Mouse (Mus musculus) midbrain, embryonic 10.5 days (tissue): Measurements from ENCODE around the gene Lck. TPM values are rescaled to one million over a fixed set of nuclear protein-coding genes. Genes with fewer than 3 reads are reported as not detected.
"Not testable (repeated sequence)": the region's sequence is repeated elsewhere in the genome, so short reads cannot be mapped to it uniquely, and the experiment has no call there.

Source experiments
- DNase-seq: peaks from one replicate; pipeline ENCODE4 v3.0.0-alpha.2; 2017; ENCODE audit warnings: low spot score
- H3K27ac ChIP-seq: fragments of 300-500 bp; sonication (generic); replicated peaks from 2 replicates; pipeline ENCODE4 v1.5.1; 2016; ENCODE audit warnings: mild to moderate bottlenecking
- H3K27me3 ChIP-seq: fragments of 300-500 bp; sonication (generic); 2 replicates; pipeline ENCODE4 v1.6.1; 2016; ENCODE audit warnings: low read depth, mild to moderate bottlenecking; ENCODE audit not compliant: poor library complexity, severe bottlenecking
- H3K36me3 ChIP-seq: fragments of 300-500 bp; sonication (generic); 2 replicates; pipeline ENCODE4 v1.6.1; 2016; ENCODE audit warnings: mild to moderate bottlenecking, moderate library complexity
- H3K4me1 ChIP-seq: fragments of 300-500 bp; sonication (generic); 2 replicates; pipeline ENCODE4 v1.6.1; 2016
- H3K4me3 ChIP-seq: fragments of 300-500 bp; sonication (generic); 2 replicates; pipeline ENCODE4 v1.5.1; 2016; ENCODE audit warnings: mild to moderate bottlenecking, moderate library complexity
- H3K9me3 ChIP-seq: fragments of 300-500 bp; sonication (generic); replicated peaks from 2 replicates; pipeline ENCODE4 v1.6.1; 2016; ENCODE audit warnings: mild to moderate bottlenecking
- WGBS: fragments of 180-500 bp; shearing (Covaris S2); methylation state at CpG from one replicate; pipeline ENCODE4 v1.1.7; 2016; 5-methylcytosine and 5-hydroxymethylcytosine counted together
- polyA plus RNA-seq: library from polyadenylated mRNA; unstranded; fragments of >200 nt; fragmentation: Nextera tagmentation; extraction: Ambion mirVana; gene quantifications from 2 replicates; pipeline ENCODE4 v1.2.1, GENCODE M21; 2016

Gene Lck
- polyA plus RNA-seq, 1 experiment from 2014 or later = 7.2 TPM

DNA sequence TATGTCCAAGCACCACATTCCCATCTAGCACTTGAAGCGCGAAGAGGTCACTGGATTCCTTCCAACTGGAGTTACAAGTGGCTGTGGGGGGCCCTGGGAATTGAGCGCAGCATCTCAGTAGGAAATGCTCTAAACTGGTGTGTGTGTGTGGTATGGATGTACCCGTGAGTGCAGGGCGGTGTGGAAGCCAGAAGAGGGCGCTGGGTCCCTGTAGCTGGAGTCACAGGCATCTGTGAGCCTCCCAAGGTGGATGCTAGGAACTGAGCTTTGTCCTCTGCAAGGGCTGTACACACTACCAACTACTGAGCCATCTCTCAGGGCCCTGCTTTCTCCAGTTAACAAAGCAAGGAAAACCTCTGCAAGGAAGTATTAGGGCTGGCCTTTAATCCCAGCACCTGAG, 33.4 kb downstream of the Lck start:
- Histone ChIP-seq H3K27ac (no peak overlapping the region), H3K4me3 (no peak overlapping the region; the same call in 1 of the 2 replicates), H3K36me3 (peaks cover 59% of the 10 kb centered on the region), H3K27me3 (no peaks in the 10 kb centered on the region), H3K9me3 (no peaks in the 10 kb centered on the region), H3K4me1 (peaks cover 28% of the 10 kb centered on the region)
- DNase-seq = peak; percentile 22
- WGBS = 92% methylated on average over 6 of the region's 6 CpGs

DNA sequence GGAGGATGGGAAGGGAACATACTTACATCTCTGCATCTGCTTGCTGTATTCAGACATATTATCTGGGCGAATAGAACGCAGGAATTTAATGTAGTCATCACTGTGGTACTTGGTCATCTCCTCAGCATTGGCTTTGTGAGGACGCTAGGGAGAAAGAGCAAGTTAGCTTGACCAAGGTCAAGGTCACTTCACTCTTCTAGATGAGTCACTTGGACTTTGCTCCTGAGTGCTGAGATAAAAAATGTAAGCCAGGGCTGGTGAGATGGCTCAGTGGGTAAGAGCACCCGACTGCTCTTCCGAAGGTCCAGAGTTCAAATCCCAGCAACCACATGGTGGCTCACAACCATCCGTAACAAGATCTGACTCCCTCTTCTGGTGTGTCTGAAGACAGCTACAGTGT, 44.5 kb downstream of the Lck start:
- not testable (repeated sequence) for H3K27me3 ChIP-seq, DNase-seq, H3K4me3 ChIP-seq, H3K27ac ChIP-seq, H3K4me1 ChIP-seq, H3K9me3 ChIP-seq
- WGBS = 96% methylated on average over 6 of the region's 6 CpGs
- H3K36me3 ChIP-seq = peaks cover 99% of the 10 kb centered on the region

DNA sequence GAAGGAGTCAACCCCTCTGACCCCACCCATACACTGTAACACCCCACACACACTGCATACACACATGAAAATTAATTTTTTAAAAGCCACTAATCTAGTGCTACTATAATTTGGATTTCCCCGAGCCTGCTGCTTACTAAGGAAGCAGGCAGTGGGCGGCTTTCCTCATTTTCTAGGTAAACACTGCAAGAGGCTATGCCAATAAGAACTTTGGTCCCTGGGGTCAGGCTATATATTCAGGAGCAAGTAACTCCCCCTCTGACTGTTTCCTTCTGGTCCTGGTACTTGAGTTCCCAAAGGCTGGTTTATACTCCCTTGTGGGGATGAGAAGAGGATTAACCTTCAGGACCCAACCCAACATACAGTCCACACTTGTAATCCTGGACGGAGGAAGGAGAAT, 47.6 kb downstream of the Lck start:
- Histone ChIP-seq H3K27ac (no peak overlapping the region), H3K9me3 (no peaks in the 10 kb centered on the region), H3K36me3 (peaks cover 99% of the 10 kb centered on the region), H3K4me1 (no peaks in the 10 kb centered on the region), H3K27me3 (no peaks in the 10 kb centered on the region), H3K4me3 (no peak overlapping the region)
- DNase-seq = no peak
- WGBS = 86% methylated on average over 3 of the region's 3 CpGs

DNA sequence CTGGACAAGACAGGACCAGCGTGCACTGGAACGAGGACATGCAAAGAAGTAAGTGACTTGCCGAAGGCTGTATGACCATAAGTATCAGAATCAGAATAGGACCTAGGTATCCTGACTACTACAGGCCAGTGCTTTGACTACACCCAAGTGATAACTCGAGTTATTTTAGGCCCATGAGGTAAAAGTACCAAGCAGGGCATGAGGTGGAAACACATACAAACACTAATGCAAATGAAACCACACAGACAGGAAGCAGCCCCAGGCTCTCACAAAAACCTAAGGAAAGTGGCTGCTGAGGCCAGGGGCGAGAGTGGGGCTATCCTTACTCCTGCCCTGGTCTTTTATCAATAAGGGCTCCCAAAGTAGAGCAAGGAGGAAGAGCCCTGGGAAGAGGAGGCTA, 48.1 kb downstream of the Lck start:
- Histone ChIP-seq H3K4me1 (no peaks in the 10 kb centered on the region), H3K4me3 (no peak overlapping the region), H3K27ac (no peak overlapping the region), H3K36me3 (peaks cover 99% of the 10 kb centered on the region), H3K9me3 (no peaks in the 10 kb centered on the region), H3K27me3 (no peaks in the 10 kb centered on the region)
- WGBS = 95% methylated on average over 5 of the region's 5 CpGs
- DNase-seq = no peak

DNA sequence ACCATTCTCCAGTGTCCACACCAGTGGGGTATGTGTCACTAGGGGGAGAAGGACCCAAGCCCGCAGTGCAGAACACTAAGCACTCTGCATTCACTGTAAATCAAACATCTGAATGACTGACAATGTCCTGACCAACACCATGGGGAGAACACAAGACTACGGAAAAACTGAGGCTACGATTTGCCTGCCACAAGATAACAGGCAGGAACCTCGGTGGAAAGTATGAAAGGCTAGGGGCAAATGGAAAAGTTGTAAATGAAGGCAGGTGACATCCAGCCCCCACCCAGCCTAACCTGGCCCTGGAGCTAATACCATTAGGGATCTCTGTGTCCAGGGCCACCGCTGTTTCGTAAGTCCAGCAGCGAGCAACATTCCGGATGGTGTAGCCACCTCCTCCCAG, 54.9 kb downstream of the Lck start:
- Histone ChIP-seq H3K4me3 (no peak overlapping the region), H3K27ac (no peak overlapping the region), H3K4me1 (peaks cover 18% of the 10 kb centered on the region), H3K27me3 (no peaks in the 10 kb centered on the region), H3K36me3 (peaks cover 92% of the 10 kb centered on the region), H3K9me3 (no peaks in the 10 kb centered on the region)
- no peak for DNase-seq
- 93% methylated on average over 8 of the region's 8 CpGs for WGBS

DNA sequence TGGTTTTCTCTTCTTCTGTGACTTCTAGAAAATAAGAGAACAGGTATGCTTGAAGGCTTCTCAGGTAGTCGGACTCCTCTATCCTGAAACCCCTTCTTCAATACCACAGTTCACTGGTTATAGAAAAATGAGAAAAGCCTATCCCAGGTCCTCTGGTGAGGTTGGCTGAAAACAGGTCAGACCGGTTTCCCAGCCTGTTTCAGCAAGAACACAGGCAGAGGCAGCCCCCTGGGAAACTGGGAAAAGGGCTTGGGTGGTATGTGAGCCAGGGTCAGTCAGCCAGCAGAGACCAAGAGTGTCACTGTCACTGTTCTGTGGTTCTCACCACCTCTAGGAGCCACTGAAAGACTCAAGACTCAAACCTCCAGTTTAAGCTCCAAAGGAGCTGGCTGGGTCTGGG, 56.5 kb downstream of the Lck start:
- H3K4me3 ChIP-seq = peak overlapping the region; percentile 27; the same call in 1 of the 2 replicates
- peaks cover 34% of the 10 kb centered on the region for H3K4me1 ChIP-seq
- peaks cover 76% of the 10 kb centered on the region for H3K36me3 ChIP-seq
- H3K27ac ChIP-seq = no peak overlapping the region
- no peak for DNase-seq
- WGBS = 60% methylated on average over 2 of the region's 2 CpGs
- no peaks in the 10 kb centered on the region for H3K27me3 ChIP-seq
- H3K9me3 ChIP-seq = no peaks in the 10 kb centered on the region

DNA sequence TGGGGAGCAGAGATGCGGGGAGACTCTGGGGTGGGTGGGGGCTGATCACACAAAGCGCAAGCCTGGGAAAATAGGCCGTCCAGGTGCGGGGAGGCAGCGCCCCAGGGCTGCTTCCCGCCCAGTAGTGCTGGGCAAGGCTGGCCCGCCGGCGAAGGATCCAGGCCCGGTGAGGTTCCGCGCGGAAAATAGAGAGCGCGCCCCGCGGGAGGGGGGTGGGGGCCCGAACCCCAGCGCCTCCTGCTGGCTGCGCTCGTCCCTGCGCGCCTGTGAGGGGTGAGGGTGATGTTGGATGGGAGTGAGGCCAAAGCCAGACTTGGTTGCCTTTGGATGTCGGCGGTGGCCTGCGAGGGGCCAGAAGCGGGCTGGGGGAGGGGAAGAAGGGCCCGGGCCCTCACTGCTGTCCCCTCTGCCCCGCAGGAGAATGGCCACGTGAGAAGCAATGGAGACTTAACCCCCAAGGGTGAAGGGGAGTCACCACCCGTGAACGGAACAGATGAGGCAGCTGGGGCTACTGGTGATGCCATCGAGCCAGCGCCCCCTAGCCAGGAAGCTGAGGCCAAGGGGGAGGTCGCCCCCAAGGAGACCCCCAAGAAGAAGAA, 59.0 kb downstream of the Lck start:
- peak overlapping the region; percentile 100 for H3K27ac ChIP-seq
- WGBS = under 1% methylated on average over 34 of the region's 35 CpGs
- no peaks in the 10 kb centered on the region for H3K9me3 ChIP-seq
- peak overlapping the region; percentile 100 for H3K4me3 ChIP-seq
- H3K4me1 ChIP-seq = peaks cover 55% of the 10 kb centered on the region
- H3K36me3 ChIP-seq = peaks cover 51% of the 10 kb centered on the region
- H3K27me3 ChIP-seq = no peaks in the 10 kb centered on the region
- peak; percentile 77 for DNase-seq

DNA sequence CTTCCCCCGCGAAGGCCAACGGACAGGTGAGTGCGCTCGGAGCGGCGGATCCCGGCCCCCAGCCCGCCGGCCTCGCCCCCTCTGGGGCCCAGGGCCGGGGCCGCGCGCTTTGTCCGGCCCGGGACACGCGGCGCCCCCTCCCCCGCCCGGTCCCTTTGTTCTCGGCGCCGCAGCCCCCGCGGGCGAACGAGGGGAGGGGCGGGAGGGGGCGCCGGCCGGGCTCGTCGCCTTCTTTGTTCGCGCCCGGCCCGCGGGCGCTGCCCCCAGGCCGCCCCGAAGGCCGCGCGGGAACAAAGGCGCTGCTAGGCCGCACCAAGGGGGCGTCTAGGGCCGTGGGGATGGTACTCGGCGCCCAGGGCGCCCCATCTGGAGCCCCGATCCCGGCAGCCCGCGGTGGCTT, 59.5 kb downstream of the Lck start:
- Histone ChIP-seq H3K4me1 (peaks cover 61% of the 10 kb centered on the region), H3K27ac (peak overlapping the region; percentile 100), H3K9me3 (no peaks in the 10 kb centered on the region), H3K36me3 (peaks cover 47% of the 10 kb centered on the region), H3K27me3 (no peaks in the 10 kb centered on the region), H3K4me3 (peak overlapping the region; percentile 100)
- DNase-seq = no peak
- under 1% methylated on average over 40 of the region's 57 CpGs for WGBS

DNA sequence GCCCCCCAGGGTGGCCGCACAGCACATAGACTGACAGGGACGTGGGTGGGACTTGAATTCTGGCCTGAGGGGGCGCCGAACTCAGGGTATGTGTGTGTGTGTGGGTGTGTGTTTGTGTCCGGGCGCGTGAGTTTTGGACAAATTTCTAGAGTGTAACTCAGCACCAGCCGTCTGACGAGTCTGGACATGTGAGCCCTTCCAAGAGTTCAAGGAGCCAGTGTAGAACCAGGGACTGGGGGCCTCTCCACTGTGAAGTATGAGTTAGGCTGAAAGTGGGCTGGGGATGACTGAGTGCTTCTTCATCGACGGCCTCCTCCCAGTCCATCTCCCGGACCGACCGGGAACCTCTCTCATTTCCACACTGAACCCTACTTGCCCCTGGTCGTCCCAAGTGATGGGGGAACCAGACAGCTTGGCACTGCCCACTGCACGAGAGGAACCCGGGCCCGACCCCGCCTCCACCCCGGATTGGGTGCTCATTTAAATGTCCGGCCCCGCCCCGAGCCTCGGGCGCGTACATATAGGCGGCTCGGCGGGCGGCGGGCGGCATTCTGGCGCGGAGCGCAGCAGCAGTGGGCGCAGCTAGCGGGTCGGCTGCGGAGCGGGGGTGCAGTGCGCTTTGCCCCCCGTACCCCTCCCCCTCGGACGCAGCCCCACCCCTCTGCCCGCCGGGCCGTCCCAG, 60.2 kb downstream of the Lck start, which contains the start of gene Marcksl1:
Marcksl1 (plus strand) TSS at position 496 of the 682 bp plus-strand sequence.
- H3K4me3 ChIP-seq = peak within 1 kb of the TSS; percentile 100
- H3K4me1 ChIP-seq = peaks cover 67% of the 10 kb centered on the region
- H3K36me3 ChIP-seq = peaks cover 40% of the 10 kb centered on the region
- no peaks in the 10 kb centered on the region for H3K27me3 ChIP-seq
- DNase-seq = peak; percentile 92
- H3K9me3 ChIP-seq = no peaks in the 10 kb centered on the region
- H3K27ac ChIP-seq = peak within 1 kb of the TSS; percentile 100
- 8% methylated on average over 42 of the region's 47 CpGs for WGBS

DNA sequence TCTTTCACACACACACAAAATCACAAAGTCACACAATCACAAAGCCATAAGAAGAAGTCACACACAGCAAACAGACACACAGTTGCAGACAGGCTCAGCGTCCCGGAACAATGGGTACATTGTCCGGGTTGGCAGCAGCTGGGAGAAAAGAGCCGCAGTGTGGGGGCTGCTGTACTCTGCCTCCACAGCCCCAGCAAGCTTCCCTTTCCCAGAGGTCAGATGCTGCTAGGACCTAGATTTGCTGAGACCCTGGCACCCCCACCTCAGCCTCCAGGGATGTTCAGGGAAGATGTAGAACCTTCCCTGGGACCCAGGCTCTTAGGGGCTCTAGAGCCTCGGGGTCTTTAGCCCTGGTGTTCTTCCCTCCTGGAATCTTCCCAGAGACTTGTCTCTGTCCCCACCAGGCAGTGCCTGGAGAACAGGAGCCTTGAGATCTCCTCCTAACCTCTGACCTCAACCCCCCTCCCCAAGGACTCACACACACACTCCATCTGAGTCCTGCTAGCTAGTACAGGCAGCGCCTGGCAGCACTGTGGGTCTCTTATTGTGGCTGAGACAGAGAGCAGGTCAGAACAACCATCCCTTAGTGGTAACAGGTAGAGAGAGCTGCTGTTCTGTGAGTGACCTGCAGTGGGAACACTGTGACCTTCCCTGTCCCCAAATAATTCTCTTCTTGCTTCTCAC, 61.9 kb downstream of the Lck start:
- DNase-seq = peak; percentile 45
- H3K9me3 ChIP-seq = no peaks in the 10 kb centered on the region
- WGBS = 13% methylated on average over 6 of the region's 6 CpGs
- H3K27ac ChIP-seq = peak overlapping the region; percentile 100
- H3K4me3 ChIP-seq = peak overlapping the region; percentile 30
- peaks cover 24% of the 10 kb centered on the region for H3K36me3 ChIP-seq
- peaks cover 63% of the 10 kb centered on the region for H3K4me1 ChIP-seq
- H3K27me3 ChIP-seq = no peaks in the 10 kb centered on the region

DNA sequence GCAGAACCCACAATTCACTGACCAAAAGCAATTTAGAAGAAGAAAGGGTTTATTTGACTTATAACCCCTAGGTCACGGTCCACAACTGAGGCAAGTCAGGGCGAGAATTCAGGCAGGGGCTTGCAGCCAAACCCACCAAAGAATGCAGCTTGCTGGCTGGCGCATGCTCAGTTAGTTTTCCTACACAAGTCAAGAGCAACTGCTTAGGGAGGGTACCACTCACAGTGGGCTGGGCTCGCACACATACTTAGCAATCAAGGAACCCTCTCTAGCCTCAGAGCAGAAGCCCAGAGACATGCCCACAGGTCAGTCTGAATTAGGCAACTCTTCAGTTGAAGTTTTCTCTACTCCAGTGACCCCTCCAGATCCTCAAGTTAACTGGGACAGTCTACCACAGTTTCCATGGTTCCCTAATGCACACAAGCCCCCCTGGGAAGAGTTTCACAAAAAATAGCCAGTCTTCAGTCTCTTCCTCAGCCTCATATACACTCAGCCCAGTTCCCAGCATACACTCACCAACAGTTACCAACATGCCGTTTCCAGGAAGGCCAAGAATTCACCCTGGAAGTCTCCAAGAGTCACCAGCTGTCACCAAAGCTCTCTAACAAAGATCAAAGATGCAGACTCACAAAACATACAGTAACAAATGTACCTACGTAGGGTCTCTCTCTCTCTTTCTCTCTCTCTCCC, 62.6 kb downstream of the Lck start:
- Histone ChIP-seq H3K9me3 (no peaks in the 10 kb centered on the region), H3K4me3 (peak overlapping the region; percentile 30), H3K36me3 (peaks cover 17% of the 10 kb centered on the region), H3K27ac (peak overlapping the region; percentile 100), H3K27me3 (no peaks in the 10 kb centered on the region), H3K4me1 (peaks cover 60% of the 10 kb centered on the region)
- 41% methylated on average over 6 of the region's 6 CpGs for WGBS
- DNase-seq = peak; percentile 30

DNA sequence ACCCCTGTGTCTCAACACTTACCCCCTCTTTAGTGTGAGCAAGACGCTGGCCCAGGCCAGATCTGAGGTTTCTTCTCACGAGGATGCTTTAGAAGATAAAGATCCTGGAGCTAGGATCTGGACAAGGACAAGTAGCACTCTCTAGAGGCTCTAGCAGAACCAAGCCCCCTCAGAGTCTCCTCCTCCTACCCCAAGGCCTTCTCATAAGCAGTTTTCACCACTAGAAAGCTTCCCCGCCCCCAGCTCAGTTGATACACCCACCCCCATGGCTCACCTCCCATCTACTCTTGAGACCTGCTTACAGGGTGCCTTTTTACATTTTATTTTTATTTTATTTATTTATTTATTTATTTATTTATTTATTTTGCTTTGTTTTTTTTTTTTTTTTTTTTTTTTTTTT, 63.8 kb downstream of the Lck start:
- 73% methylated on average over 3 of the region's 3 CpGs for WGBS
- no peaks in the 10 kb centered on the region for H3K9me3 ChIP-seq
- DNase-seq = no peak
- peaks cover 48% of the 10 kb centered on the region for H3K4me1 ChIP-seq
- H3K4me3 ChIP-seq = no peak overlapping the region
- H3K27ac ChIP-seq = peak overlapping the region; percentile 33
- no peaks in the 10 kb centered on the region for H3K27me3 ChIP-seq
- H3K36me3 ChIP-seq = peaks cover 4% of the 10 kb centered on the region
